Mouse (Mus musculus): Measurements from ENCODE around the gene Zfp568. TPM values are rescaled to one million over a fixed set of nuclear protein-coding genes. Genes with fewer than 3 reads are reported as not detected.

Zfp568 gene
- total RNA-seq, 2 experiments from 2014 or later = 2.5 to 3.5 TPM

- no peak for DNase-seq (ENCODE audit: extremely low spot score in 1 of 2, low spot score in 1 of 2)
Measured at GRCm38 (mm10) chr7:29987551-29987950, 3.8 kb downstream of the Zfp568 start.

DNA sequence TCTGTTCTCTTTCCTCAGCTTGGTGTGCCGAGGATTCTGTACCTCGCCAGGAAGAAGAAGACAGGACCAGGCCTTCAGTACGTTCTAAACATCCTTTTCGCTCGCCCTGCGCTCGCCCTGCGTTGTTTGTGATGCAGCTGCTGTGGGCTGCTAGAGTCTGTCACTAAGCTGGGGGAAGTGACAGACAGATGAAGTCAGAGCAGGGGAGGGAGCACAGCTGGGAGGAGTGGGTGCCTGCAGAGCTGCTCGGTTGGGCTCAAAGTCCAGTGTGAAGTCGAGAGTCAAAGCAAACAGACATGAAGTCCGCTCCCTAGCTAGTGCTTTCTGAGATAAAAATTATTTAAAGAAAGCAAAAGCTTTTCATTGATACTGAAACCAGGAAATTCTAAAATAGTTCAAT is 5.3 kb downstream of the Zfp568 start:
- DNase-seq (ENCODE audit: extremely low spot score in 1 of 2, low spot score in 1 of 2) = no peak

DNA sequence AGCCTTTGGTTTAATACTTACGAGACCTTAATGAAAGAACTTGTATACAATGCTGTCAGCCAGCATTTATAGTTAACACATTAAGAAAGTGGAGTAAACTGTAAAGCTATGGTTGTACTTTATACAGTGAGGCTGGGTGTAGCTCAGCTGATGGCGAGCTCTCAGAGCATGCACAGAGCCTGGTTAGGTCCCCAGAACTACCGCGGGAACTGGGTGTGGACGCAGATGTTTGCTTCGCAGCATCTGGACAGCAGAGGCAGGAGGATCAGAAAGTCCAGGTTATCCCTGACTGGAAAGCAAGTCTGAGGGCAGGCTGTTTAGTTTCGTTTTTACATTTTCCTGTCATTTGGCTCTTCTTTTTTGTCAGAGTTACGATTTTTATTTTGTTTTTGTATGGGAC is 8.9 kb downstream of the Zfp568 start:
- DNase-seq (ENCODE audit: extremely low spot score in 1 of 2, low spot score in 1 of 2) = no peak

DNA sequence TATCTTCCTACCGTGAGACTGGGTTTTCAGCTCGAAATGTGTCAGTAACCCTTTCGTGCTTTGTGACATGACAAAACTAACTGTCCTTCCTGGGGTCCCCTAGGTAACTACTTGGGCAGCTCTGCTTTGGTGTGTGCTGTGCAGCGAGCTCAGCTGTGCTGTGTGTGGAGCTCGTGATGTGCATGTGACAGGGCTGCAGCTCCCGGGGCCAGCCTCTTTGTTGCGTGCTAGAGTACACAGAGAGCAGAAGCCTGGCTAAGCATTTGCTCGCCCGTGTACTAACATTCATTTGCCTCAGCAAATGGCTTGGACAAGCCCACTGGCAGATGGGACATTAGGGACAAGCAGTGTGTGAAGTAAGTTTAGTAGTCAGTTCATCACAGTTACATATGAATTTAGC is 9.6 kb downstream of the Zfp568 start:
- DNase-seq (ENCODE audit: extremely low spot score in 1 of 2, low spot score in 1 of 2) = no peak

- DNase-seq (ENCODE audit: extremely low spot score in 1 of 2, low spot score in 1 of 2) = no peak
Measured at GRCm38 (mm10) chr7:29995134-29995533, 11.4 kb downstream of the Zfp568 start.

DNA sequence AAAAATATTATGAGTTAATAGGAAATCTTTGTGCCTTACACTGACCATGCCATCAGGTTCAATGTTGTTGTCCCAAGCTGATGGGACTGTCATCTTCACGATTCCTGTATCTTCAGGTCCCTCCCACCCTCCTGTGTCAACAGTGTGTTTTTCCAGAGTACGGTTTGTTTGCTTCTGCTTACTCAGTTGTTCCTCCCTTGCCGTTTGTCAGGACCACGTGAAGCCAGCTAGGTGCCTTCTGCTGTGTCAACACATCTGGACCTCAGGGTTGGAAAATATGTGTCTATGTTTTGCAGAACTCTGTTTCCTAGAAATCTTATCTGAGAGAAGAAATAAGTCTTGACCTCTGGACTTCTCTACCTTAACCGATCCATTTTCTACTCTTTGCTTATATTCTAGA is 16.8 kb downstream of the Zfp568 start:
- no peak for DNase-seq (ENCODE audit: extremely low spot score in 1 of 2, low spot score in 1 of 2)

DNA sequence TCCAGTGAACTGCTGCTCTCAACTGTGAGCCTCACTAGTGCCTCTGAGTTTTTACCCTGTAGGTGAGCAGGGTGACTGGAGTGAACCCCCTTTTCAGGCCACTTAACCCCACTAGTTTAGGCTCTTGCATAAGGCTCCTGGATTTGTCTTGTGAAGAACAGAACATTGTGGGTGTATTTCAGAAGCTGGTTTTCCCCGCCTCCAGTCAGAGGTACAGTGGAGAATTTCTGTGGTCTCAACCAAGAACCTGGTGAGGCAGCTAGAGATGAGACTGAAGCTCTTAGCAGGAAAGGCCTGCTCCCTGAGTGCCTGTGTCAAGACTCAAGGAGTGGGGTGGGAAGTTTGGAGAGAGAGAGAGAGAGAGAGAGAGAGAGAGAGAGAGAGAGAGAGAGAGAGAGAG is 23.8 kb downstream of the Zfp568 start:
- DNase-seq (ENCODE audit: extremely low spot score in 1 of 2, low spot score in 1 of 2) = no peak

- no peak for DNase-seq (ENCODE audit: extremely low spot score in 1 of 2, low spot score in 1 of 2)
Measured at GRCm38 (mm10) chr7:30008020-30008690, 24.4 kb downstream of the Zfp568 start.

DNA sequence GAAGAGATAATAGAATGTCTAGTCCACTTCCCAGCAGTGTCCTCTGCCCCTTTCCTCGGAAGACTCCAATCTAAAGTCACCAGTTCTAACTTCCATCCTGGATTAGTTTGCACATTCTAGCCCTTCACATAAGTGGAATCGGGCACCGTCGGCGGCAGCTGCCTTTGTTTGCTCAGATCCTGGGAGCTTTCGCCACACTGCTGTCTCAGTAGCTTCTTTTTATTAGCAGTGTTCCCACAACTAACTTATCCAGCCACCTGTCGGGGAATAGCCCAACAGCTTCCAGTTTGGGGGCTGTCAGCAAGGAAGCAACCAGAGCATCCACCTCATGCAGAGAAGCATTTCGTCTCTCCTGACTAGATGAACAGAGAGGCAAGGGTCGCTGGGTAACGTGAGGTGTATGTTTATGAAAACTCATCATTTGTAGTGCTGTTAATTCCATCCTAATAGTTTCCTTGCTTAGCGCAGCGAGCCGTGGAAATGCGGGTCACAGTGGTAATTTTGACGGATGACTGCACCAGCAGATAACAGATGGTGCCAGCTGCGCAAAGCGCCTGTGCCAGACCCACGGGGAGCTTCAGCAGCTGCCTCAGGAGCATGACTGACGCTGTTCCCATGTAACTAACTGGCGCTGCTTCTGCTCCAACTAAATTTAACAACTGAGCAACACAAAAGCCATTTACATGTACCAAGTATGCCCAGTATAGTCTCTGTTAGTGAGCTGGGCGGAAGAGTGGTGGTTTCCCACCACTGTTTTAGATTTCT is 25.7 kb downstream of the Zfp568 start:
- DNase-seq (ENCODE audit: extremely low spot score in 1 of 2, low spot score in 1 of 2) = peak; percentile 26 to 29

- no peak for DNase-seq (ENCODE audit: extremely low spot score in 1 of 2, low spot score in 1 of 2)
Measured at GRCm38 (mm10) chr7:30010551-30011195, 26.9 kb downstream of the Zfp568 start.

- peak; percentile 21 to 60 for DNase-seq (ENCODE audit: extremely low spot score in 1 of 2, low spot score in 1 of 2)
Measured at GRCm38 (mm10) chr7:30012956-30013363, 29.2 kb downstream of the Zfp568 start.

DNA sequence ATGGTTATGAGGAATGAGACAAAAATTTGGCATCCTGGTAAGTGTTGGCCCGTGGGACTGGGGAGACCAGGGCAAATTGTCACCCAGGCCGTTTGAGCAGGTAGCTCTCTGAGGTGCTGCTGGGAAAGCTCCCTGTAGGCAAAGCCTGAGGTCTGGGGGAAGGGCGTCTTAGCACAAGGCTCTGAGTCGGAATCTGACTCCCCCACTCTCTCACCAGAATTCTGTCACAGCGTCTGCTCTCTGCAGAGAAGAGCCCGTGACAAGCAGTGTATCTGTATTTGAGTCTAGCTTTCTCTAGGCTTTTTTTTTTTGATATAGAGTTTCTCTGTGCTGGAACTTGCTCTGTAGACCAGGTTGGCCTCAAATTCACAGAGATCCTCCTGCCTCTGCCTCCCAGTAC is 33.5 kb downstream of the Zfp568 start:
- no peak for DNase-seq (ENCODE audit: extremely low spot score in 1 of 2, low spot score in 1 of 2)

- DNase-seq (ENCODE audit: extremely low spot score in 1 of 2, low spot score in 1 of 2) = no peak
Measured at GRCm38 (mm10) chr7:30019543-30019942, 35.8 kb downstream of the Zfp568 start.

DNA sequence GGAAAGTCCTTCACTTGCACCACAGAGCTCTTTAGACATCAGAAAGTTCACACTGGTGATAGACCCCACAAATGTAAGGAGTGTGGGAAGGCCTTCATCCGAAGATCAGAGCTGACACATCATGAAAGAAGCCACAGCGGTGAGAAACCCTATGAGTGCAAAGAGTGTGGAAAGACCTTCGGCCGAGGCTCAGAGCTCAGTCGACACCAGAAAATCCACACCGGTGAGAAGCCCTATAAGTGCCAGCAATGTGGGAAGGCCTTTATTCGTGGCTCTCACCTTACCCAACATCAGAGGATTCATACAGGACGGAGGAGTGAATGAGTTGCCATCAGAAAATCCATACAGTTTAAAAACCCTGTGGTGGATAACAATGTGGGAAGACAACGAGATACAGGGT is 39.6 kb downstream of the Zfp568 start:
- no peak for DNase-seq (ENCODE audit: extremely low spot score in 1 of 2, low spot score in 1 of 2)

DNA sequence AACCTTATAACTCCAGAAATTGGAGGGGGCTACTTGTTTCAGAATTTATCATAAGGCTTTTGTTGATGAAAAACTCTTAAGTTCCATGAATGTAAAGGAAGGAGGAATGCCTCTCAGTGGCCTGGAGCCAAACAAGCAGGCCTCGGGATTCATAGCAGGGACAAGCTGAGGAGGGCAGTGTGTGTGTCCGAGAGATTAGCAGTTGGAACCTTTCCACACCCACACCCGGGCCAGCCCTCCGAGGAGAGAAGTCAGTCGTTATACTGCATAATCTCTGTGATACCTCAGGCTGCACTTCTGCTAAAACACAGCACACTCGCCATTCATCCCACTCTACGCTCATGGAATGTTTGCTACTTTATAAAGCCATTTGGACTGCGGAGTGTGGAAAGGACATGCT is 40.0 kb downstream of the Zfp568 start:
- DNase-seq (ENCODE audit: extremely low spot score in 1 of 2, low spot score in 1 of 2) = no peak

- DNase-seq (ENCODE audit: extremely low spot score in 1 of 2, low spot score in 1 of 2) = no peak
Measured at GRCm38 (mm10) chr7:30025358-30025757, 41.6 kb downstream of the Zfp568 start.

GRCm38 (mm10) chr7:30027331-30027730 is 43.6 kb downstream of the Zfp568 start:
- DNase-seq (ENCODE audit: extremely low spot score in 1 of 2, low spot score in 1 of 2) = no peak

- DNase-seq (ENCODE audit: extremely low spot score in 1 of 2, low spot score in 1 of 2) = no peak
Measured at GRCm38 (mm10) chr7:30028572-30028971, 44.8 kb downstream of the Zfp568 start.

- DNase-seq (ENCODE audit: extremely low spot score in 1 of 2, low spot score in 1 of 2) = no peak
Measured at GRCm38 (mm10) chr7:30030677-30031076, 46.9 kb downstream of the Zfp568 start.

- no peak for DNase-seq (ENCODE audit: extremely low spot score in 1 of 2, low spot score in 1 of 2)
Measured at GRCm38 (mm10) chr7:30031379-30031778, 47.6 kb downstream of the Zfp568 start.

GRCm38 (mm10) chr7:30034331-30034730 is 50.6 kb downstream of the Zfp568 start:
- DNase-seq (ENCODE audit: extremely low spot score in 1 of 2, low spot score in 1 of 2) = no peak

DNA sequence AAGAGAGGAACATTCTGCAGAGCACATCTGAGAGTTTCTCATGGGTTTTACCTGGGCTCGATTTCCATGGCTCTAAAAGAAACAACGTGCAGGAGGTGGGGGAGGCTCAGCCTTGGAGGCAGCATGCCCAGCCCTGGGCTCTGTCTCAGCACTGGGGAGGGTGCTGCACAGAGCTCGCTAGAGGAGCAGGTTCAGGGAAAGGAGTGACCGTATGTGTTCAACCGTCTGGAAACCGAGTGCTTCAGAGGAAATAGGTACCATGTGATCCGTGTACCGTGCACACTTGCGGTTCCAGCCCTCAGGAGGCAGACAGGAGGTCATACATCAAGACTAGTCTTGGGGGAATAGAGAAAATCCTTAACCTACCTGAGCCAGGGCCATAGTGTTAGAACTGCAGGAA is 60.6 kb downstream of the Zfp568 start:
- DNase-seq (ENCODE audit: extremely low spot score in 1 of 2, low spot score in 1 of 2) = no peak

Measured in layer of hippocampus, postnatal 25 days (tissue).